Mouse (Mus musculus) fibroblast of lung, adult 2 months (primary cell): Measurements from ENCODE around the gene Plekha5.

Source experiments
- DNase-seq: peaks from one replicate; pipeline ENCODE4 v3.0.0-alpha.2; 2011; ENCODE audit warnings: low read depth

The Plekha5 gene

DNA sequence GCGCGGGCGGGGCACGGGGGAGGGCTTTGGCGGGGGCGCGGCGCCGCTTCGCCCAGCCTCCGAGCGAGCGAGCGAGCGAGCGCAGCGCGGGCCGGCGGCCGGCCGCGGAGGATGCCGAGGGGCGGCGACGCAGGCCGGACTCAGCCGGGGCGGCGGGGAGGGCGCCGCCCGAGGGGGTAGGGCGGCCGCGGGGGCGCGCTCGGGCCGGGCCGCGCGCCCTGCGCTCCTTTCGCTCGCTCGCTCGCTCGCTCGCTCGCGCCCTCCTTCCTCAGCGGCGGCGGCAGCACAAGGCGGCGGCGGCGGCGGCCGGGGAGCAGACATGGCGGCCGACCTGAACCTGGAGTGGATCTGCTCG lies at the start of gene Plekha5:
TSS of gene Plekha5 (plus strand) at position 209 of the 355 bp plus-strand sequence.
- DNase-seq, result no peak

DNA sequence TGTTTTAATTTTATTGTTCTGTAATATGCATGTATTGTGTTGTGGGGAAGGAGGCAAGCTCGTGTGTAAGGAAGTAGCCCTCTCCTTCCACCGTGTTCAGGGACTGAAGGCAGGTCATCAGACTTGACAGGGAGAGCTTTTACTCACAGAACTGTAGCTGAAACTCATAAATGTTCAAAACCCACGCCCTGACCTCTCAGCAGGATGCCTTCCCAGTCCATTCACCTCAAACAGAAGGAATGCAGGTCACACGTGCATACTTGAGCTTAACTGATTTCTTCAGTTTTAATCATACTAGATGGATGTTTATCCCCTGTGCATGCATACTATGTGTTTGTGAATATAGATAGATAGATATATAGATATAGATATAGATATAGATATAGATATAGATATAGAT lies 48.2 kb upstream of the Plekha5 start:
- DNase-seq, result no peak

DNA sequence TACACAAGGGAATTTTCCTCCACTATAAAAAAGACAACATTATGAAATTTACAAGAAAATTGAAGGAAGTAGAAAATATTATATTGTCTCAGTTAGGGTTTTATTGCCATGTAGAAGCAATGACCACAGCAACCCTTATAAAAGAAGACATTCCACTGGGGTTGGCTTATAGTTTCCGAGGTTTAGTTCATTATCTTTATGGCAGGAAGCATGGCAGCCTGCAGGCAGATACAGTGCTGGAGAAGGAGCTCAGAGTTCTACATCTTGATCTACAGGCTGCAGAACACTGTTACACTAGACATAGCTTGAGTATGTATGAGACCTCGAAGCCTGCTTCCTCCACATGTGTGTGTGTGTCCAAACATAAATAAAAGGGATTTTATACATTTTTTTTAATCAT lies 43.3 kb upstream of the Plekha5 start:
- DNase-seq, result no peak

DNA sequence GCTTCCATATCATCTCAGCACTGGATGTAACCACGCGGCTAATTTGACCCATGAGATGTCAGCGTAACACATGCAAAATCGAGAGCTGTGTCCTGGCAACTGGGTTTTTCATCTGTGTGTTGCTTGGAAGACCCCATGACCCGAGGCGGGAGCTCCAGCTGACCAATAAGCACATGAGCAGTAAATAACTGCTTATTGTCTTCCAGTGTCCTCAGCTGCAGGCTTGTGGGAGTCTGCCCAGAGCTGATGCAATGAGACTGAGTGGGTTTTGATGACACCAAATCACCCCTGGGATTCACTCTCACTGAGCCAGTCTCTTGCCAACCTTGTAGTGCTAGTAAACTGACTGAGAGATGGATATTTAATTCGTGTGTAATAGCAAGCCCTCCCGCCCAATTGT lies 42.7 kb upstream of the Plekha5 start:
- DNase-seq, result no peak

DNA sequence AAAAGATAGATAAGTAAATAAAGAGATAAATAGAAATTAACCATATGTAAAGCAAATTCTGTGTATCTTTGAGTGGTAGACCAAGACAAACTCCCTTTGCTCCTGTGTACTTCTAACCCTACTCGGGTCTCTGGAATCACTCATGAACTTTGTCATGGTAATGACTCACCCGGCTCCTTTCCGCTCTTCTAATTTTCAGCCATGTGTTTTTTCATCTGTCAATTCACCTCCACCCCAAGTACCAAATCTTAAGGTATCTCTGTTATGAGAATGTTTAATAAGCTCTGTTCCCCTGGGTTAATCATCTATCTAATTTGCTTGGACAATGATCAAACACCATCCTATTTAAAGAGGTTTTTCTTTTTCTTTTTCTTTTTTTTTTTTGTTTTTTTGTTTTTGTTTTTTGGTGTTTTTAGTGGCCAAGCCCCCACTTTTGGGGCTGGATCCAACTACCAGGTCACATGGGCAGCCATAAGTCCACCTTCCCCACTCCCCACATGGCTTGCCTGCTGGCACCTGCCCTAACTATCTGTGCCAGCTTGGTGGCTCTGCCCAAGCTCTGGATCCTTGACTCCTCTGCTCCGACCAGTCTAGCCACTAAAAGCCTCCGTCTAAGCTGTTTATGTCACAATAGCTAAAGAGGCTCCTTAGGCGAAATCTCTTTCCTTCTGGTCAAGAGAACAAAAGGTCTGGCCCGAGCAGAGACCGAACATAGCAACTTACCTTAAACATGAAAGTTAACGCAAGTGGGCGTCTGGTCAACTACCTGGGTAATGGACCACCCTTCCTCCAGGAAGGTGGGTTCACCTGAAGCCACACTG lies 40.1 kb upstream of the Plekha5 start:
- no peak for DNase-seq

DNA sequence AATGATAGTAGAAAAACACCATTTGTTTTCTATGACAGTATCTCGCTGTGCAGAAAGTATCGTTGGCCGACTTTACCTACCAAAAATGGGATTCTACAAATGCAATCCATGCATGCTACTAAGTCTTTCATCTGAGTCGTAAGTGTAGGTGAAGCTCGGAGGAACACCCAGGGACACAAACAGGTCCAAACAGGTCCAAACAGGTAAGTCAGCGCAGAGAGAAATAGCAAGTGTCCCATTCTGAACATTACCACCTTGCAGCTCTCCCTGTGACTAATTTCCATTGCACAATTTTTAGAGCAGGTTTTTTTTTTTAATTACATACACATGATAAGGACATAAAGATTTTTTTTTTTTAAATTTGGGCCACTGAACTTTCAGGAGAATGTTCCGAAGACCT lies 27.2 kb upstream of the Plekha5 start:
- no peak for DNase-seq

DNA sequence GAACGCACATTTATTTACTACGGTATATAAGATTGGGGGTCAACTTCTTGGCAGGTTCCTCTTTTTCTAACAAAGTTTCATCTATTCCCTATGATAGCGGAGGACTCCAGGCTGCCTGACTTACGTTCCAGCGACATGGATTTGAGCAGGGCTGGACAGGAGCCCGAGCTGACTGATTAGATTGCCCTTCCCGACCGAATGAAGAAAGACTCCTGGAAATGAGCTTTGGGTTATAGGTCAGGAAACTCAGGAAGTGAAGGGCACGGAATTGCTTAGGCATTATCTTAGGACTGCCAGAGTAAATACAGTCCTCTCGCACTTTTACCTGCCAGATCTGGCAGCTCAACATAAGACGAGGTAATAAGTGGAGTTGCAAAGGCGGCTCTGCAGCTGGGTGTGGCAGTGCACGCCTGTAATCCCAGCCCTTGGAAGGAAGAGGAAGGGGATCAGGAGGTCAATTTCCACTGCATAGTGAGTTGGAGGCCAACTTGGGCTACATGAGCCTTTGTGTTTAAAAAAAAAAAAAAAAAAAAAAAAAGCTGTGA lies 21.0 kb upstream of the Plekha5 start:
- DNase-seq, result no peak

DNA sequence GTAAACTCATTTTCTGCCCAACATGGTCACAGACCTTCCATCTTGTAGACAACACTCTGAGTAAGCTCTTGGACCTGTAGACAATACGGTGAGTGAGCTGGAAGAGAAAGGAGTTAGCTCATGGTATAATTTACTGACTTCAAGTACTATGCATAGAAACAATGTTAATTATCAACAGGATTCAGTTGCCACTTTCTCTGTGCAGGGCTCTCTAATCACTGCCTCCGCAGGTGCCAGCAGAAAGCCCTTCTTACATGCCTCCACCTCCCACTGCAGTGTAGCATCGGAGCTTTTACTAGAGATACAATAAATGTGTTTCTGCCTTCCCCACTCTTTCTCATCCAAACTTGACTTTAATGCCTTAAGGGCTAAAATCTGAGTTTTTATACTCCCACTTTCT lies 11.9 kb upstream of the Plekha5 start:
- DNase-seq, result no peak

DNA sequence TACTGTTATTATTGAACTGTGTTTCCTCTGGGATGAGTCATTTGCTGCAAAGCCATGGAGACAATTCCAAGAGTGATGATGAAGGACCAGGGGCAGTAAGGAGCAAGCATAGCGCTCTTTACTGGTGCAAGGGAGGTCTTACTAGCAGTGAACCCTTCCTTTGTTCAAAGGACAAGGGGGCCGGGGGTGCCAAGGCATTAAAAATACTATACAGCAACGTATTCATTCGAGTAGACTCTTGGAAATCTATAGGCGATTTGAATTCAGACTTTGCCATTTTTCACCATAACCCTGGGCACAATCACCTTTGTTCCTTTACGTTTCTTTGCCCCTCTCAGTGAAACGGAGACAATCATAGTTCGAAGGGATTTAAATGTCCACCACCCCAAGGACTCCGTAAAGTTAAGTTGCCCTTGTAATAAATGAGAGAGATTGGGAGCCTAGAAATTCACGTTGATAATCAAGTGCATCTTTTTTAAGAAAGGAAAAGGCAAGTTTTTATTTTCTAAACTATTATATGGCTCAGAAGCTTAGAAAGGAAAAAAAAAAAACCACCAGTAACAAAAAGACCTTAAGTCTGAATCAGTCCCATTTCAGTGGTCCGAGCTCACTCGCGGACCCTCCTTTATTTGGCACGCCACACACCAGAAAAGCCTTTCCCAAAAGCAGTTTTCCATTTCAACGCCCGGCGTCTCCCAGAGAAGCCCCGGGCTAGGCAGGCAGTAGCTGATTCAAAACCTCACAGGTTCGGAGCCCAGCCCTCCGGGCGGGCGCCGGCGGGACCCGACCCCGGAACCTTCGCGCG lies 611 bp upstream of the Plekha5 start:
- DNase-seq, result no peak

DNA sequence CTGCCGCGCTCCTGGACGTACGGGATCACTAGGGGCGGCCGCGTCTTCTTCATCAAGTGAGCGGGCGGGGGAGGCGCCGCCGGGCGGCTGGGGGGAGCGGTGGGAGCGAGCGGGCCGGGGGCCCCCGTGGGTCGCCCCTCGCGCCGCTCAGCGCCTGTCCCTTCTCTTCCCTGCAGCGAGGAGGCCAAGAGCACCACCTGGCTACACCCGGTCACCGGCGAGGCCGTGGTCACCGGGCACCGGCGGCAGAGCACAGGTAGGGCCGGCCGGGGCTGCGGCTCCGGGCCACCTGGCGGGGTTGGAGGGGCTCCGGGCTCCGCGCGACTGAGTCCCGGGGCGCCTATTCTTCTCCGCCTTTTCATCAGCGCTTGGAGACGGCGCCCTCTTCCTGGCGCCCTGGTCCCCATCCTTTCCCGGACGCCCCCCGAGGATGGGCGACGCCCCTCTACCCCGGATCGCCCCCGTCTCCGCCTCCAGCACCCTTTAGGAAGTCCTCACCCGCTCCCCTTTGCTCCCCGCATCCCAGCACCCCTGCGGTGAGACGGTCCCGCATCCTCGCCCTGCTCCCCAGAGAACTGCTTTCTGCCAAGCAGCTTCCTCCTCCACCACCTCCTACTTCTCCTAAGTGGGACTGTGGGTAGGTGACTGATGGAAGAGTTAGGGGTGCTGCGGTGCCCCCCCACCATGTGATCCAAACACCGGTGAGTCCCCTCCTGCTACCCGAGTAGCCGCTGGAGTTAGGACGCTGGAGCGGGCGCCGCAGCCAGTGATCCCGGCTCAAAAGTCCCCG lies 542 bp downstream of the Plekha5 start:
- DNase-seq, result no peak

DNA sequence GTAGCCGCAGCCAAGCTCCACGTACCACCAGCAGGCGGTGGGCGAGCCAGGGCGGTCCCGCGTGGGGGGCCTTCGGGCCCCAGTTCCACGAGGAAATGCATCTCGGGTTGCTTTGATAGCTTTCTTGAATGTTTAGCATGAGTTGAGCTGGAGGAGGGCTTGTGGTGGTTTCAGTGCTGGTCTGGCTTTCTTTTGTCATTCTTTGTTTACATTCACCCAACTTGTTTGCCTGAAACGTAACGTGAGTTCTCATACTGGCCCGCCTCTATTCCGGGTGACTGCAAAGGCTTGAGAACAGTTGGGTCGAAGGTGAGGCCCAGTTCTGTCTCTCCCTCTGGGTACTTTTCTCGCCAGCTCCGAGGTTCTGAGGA lies 1.1 kb downstream of the Plekha5 start:
- no peak for DNase-seq

DNA sequence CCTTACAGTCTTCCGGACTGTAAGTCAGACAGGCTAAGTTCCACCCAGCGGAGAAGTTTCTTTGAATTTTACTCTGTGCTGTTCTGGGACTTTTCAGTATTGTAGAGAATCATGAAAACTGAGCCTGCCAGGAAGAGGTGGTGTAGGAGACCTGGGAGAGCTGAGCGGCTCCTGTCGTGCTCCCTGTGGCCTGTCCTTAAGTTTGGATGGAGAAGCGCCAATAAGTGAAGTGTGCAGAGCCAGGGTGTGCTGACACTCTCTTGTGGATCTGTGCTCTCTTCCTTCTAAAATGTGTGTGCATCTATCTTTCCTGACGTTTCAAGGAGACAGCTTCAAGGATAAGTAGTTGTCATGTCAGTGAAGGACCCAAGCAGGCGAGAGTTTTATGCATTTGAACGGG lies 5.4 kb downstream of the Plekha5 start:
- no peak for DNase-seq

DNA sequence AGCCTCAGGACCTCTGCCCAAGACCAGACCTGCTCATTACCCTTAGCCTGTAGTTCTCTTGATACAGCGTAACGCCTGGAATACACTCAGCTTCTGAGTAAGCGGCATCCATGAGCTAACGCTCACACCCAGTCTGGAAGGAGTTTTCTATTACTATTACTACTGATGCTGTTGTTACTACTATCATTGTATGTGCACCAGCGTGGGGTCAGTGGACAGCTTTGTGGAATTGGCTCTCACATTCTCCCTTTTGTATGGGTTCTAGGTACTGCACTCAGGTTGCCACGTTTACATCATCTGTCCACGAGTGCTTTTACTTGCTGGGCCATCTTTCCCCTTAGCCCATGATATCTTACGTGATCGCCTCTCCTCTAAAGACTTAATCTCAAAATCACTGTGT lies 8.5 kb downstream of the Plekha5 start:
- no peak for DNase-seq

DNA sequence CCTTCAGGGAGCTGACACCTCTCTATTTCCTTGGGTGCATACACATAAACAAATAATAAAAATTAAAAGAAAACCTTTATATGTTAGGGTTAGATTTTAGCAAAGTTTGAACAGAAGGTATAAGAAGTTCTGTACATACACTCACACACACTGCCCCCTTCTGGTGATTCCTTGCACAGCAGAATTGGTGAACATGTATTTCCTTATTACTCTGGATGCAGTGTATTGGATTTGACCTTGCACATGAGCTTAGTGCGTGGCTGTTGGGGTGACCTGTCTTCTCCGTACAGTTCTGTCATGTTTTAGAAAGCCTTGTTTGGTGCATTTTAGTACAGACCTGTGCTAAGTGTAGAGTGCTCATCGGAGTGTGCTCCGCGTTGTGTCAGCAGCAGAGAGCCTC lies 19.5 kb downstream of the Plekha5 start:
- DNase-seq, result no peak

DNA sequence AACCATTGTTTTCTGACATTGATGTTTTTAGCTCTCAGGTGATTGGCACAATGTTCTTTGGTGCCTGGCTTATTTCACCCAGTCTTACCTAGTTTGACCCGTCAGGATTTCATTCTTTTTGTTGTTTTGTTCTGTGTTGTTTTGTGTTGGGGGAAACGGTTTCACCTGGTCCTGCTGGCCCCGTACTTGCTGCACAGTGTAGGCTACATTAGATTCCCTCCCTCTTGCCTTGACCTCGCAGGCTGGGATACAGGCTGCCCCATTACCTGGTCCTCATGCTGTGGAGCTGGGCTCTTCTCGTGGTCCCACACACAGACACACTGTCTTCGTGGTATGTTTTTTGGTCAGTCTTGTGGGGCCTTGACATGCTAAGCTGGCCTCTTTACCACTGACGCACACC lies 20.3 kb downstream of the Plekha5 start:
- no peak for DNase-seq

DNA sequence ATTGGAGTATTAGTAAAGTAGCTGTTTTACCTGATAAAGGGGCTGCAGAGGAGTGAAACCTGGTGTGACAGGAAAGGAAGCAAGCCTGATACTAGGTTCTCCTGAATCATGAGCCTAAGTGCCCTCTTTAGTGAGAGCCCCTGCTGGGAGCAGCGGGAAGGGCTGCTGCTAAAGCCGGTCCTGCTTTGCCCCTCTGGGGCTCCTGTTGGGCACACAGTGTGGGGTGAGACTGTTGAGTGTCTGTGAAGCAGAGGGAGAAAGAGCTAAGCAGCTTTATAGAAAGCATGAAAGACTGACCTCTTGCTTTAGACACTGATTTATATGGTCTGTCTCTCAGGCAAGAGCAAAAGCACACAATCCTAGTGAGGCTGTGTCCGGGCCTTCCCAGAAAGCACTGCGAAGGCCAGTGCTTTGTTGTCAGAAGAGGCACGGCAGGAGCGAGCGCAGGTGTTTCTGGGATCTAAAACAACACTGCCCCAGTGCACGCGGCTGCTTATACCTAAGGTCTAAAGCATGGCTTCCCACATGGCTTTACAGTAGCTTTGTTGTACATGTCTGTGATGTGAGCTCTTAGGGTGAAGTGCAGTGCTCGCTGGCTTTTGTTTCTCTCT lies 21.1 kb downstream of the Plekha5 start:
- DNase-seq, result no peak

DNA sequence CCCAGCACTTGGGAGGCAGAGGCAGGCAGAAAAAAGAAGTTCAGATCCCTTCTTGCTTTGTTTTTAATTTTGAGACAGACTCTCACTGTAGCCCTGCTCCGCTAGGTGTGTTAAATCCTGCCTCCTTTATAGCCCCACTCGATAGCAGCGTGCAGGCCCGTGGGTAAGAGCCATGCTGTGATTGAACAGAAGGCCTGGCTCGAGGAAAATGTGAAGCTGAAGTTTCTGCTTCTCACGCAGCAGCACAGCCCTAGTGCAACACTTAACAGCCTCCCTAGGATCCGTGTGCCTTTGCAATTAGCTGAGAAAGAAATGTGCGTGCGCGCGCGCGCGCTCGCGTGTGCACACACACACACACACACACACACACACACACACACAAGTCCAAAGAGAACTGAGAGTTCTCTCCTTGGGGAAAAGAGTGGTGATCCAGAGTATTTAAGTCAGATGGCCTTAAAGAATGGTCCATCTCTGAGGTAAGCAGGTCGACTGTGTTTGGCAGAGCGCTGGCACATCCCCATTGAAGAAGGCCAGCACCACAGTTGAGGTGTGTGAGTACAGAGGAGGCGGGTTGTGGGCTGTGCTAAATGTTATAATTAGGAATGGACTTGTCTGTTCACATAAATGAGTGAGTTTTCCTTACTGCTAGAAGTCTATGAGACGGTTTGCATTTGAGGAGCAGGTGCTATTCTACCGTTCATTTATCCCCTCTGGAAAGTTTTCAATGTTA lies 24.3 kb downstream of the Plekha5 start:
- DNase-seq, result no peak

DNA sequence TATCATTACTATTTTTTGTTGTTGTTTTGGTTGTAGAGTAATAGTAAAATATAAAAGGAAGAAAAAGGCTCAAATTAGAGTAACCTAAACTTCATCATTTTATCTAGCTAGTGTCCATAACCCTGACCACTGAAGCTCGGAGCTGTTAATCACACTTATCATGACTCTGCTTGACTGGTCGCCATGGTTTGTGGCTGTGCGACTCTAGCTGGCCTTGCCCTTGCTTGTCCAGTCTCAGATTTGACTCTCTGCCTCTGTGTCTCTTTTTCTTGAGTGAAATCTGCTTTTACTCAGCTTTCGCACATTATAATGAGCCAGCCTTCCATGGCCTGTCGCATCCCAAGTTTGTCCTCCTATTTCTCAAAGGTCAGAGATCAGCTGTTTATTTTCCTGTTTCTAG lies 26.8 kb downstream of the Plekha5 start:
- DNase-seq, result no peak

DNA sequence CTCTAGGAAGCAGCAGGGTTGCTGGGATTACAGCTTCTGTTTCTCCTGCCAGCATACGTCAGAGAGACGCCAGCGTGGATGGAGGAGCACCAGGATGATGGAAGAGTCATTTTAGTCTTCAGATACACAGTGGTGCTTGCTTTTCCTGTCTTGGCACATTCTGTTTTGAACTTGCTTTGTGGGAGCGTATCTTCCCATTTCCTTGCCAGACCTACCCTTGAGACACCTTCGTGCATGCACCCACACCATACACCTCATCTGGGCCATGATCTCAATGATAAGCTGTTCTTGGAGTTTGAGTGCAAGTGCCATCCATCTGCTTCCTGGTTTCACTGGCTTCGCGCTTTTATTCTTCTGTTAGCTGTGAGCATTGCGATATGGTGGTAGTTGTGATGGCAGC lies 28.9 kb downstream of the Plekha5 start:
- no peak for DNase-seq

DNA sequence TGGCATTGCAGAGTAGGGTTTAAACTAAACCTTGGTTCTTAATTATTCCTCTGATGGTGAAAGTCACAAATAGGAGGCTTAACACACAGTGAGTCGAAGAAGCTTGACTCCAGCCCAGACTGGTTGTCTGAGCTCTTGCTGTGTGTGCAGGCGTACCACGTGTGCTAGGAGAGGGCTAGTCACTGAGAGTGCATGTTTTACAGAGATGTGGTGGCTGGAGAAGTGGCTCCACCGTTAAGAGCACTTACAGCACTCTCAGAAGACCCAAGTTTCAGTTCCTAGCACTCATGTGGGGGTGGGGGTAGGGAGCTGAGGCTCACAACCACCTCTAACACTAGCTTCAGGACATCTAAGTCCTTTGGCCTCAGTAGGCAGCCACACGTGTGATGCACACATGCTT lies 29.6 kb downstream of the Plekha5 start:
- DNase-seq, result no peak

DNA sequence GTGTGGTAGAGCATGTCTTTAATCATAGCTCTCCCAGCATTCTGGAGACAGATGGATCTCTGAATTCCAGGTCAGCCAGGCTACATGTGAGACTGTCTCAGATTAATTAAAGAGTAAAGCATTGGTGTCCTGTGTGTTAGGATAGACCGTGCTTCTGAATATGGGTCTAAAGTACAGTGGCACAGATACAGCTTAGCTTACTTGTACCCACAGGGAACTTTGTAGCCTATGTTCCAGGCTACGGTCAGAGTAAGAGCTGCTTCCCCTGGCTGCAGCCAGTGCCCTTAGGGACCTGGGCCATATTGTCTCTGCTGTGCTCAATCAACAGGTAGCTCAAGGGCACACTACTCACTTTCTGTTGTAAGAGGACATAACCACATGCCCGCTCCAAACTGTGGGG lies 30.5 kb downstream of the Plekha5 start:
- no peak for DNase-seq
